Mouse (Mus musculus) liver, adult 2 months (tissue): Measurements from ENCODE around the gene Cdk5rap1.

Experiments
- CTCF ChIP-seq: fragments of 200-500 bp; IDR thresholded peaks from 2 replicates; pipeline ENCODE4 v1.5.1; 2011; ENCODE audit warnings: low read depth, low read length, control low read depth
- POLR2A ChIP-seq: fragments of 200-500 bp; IDR thresholded peaks from 2 replicates; pipeline ENCODE4 v1.6.1; 2011; ENCODE audit warnings: low read length, control low read depth; ENCODE audit not compliant: insufficient read depth; ENCODE audit errors: extremely low read depth

DNA sequence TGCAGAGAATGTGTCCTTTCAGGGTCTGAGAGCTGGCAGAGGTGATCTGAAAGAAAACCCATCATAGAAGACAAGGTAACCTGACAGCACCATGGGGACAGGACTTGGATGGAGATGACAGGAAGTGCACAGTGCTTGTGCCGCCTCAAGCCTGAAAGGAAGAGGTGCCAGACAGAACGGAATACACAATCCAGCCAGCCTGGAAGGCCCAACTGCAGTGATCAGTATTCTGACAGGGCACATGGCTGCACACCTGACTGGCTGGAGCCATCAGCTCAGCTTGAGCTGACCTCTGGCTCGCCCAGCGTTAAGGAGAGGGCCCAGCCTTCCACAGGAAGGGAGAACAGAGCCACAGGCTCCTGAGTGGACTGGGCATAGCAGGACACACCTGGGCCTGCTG is 37.2 kb downstream of the Cdk5rap1 start:
- TF ChIP-seq CTCF, result no peak
- TF ChIP-seq POLR2A, result no peak
